In the genomic region with DNA sequence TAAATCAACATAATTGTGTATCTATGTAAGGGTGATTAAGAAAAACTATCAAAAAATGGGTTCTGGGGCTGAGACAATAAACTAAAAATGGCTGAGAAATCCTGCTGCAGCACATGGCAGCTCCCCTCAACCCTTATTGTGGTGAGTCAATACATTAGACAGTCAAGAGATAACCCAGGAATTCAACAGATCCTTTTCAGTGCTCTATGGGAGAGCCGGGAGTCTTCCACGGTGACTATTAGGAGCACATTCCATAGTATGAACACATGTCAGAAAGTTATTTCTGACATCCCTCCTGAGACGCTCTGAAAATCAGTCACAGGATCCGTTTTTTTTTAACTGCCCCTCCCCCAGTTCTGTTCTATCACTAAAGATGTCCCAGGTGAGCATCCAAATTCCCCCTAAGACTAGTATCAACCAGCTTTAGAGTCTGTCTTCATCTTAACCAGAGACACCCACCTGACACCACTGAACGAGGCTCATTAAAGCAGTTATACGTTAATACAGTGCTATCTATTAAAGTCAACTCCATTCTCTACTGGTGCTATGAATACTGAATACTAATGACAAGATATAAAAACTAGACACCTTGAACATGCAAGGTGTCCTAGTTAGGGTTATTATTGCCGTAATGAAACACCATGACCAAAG, we compare ENCODE assay signal across 27 mouse cellular contexts. TPM values are rescaled to one million over a fixed set of nuclear protein-coding genes. Genes with fewer than 3 reads are reported as not detected.
A peak's percentile ranks its signal among the peaks of the same experiment; 100 is the strongest.
DNase-seq lines count a peak whose midpoint lies in the region; ATAC-seq and TF ChIP-seq lines count a peak whose summit lies in the region.
"Had no signal": no experiment of that assay in that cellular context is flagged by ENCODE, and none has a peak within 500 bp of the region (broad histone marks: within the 10 kb centered on the region; RNA-seq: fewer than 3 reads in every experiment).

No protein-coding gene starts in this region.

- H3K9ac ChIP-seq in forebrain, embryonic 16.5 days (replicated peaks; ENCODE audit: low read depth, low read length), result no peak overlapping the region
- no peak overlapping the region for H3K9ac ChIP-seq in forebrain, embryonic 15.5 days (replicated peaks)
- no peak overlapping the region for H3K9ac ChIP-seq in heart, embryonic 13.5 days
- no peak overlapping the region for H3K9ac ChIP-seq in kidney, embryonic 14.5 days (ENCODE audit: low read depth, low read length)
- no peak overlapping the region for H3K9ac ChIP-seq in CH12.LX (ENCODE audit: insufficient read depth, low read depth)
- H3K9ac ChIP-seq: forebrain, embryonic 12.5 days; limb, embryonic 13.5 days; lung, embryonic 15.5 days; midbrain, embryonic 15.5 days; neural tube, embryonic 15.5 days had no signal

- no peak for TF ChIP-seq POLR2A in CH12.LX (IDR thresholded peaks at IDR 0.05; ENCODE audit: low read depth, low read length)

- TF ChIP-seq EP300 in CH12.LX (IDR thresholded peaks at IDR 0.05; ENCODE audit: low read length), result no peak

- dilution Hi-C loops in CH12.LX (cut with MboI; ENCODE audit: extremely low pct_ligation_motif_present, extremely low pct_unique_long_range_greater_than_20kb, low sequenced_read_pairs), result no loop called here

- H3K4me2 ChIP-seq in forebrain, embryonic 16.5 days (ENCODE audit: low read length), result no peak overlapping the region
- no peak overlapping the region for H3K4me2 ChIP-seq in forebrain, embryonic 15.5 days (replicated peaks)
- H3K4me2 ChIP-seq in heart, embryonic 13.5 days, result peak overlapping the region; percentile 11; the same call in 1 of the 2 replicates
- H3K4me2 ChIP-seq in kidney, embryonic 14.5 days (replicated peaks; ENCODE audit: low read depth, low read length), result no peak overlapping the region
- no peak overlapping the region for H3K4me2 ChIP-seq in CH12.LX (ENCODE audit: insufficient read depth, low read depth, poor library complexity, severe bottlenecking)
- H3K4me2 ChIP-seq: forebrain, embryonic 12.5 days; limb, embryonic 13.5 days; liver, embryonic 11.5 days; lung, embryonic 15.5 days; midbrain, embryonic 15.5 days; neural tube, embryonic 15.5 days had no signal

- H3K36me3 ChIP-seq in forebrain, embryonic 16.5 days (ENCODE audit: control insufficient read depth, insufficient read depth), result peaks cover 25% of the 10 kb centered on the region
- H3K36me3 ChIP-seq in forebrain, embryonic 15.5 days, result peaks cover 33% of the 10 kb centered on the region
- peaks cover 44% of the 10 kb centered on the region for H3K36me3 ChIP-seq in heart, embryonic 13.5 days
- peaks cover 39% of the 10 kb centered on the region for H3K36me3 ChIP-seq in kidney, embryonic 14.5 days (ENCODE audit: control insufficient read depth, insufficient read depth, low read length)
- peaks cover 30 to 64% of the 10 kb centered on the region in 2 experiments for H3K36me3 ChIP-seq in CH12.LX (replicated peaks in 1 of 2; ENCODE audit: control insufficient read depth in 1 of 2, insufficient read depth in 1 of 2, low read length in 1 of 2)

- no peak for DNase-seq in heart, adult 9 months (ENCODE audit: low spot score in 2 of 2)
- DNase-seq in kidney, postnatal 10 days, result no peak
- no peak for DNase-seq in CH12.LX (ENCODE audit: extremely low read depth)
- DNase-seq: adrenal gland, postnatal 25 days; cerebellum, adult 11-12 months; cerebellum, adult 9-11 months; embryo, embryonic 11 days; gastrocnemius, adult 2 months; gastrocnemius, postnatal 36 days; kidney, postnatal 14 days; retina, postnatal 1 day; right cerebral cortex, postnatal 14 days; thymus, postnatal 4 days had no signal

- peak; percentile 63 for ATAC-seq in forebrain, embryonic 16.5 days
- no peak for ATAC-seq in forebrain, embryonic 15.5 days (replicated peaks)
- no peak for ATAC-seq in heart, embryonic 13.5 days (ENCODE audit: extremely low read depth, insufficient number of reproducible peaks, low FRiP score, low TSS enrichment)
- ATAC-seq in kidney, embryonic 14.5 days (ENCODE audit: low FRiP score, low TSS enrichment), result no peak
- ATAC-seq: hindbrain, embryonic 16.5 days; midbrain, embryonic 15.5 days had no signal

- no peaks in the 10 kb centered on the region for H3K9me3 ChIP-seq in forebrain, embryonic 16.5 days (ENCODE audit: control insufficient read depth, low read length)
- no peaks in the 10 kb centered on the region for H3K9me3 ChIP-seq in forebrain, embryonic 15.5 days
- no peaks in the 10 kb centered on the region for H3K9me3 ChIP-seq in heart, embryonic 13.5 days
- H3K9me3 ChIP-seq in kidney, embryonic 14.5 days (ENCODE audit: control insufficient read depth, low read length), result no peaks in the 10 kb centered on the region
- H3K9me3 ChIP-seq in CH12.LX (replicated peaks; ENCODE audit: low read length), result no peaks in the 10 kb centered on the region
- H3K9me3 ChIP-seq: forebrain, embryonic 12.5 days; limb, embryonic 13.5 days; lung, embryonic 15.5 days; midbrain, embryonic 10.5 days; midbrain, embryonic 15.5 days; neural tube, embryonic 15.5 days had no signal

- H3K27ac ChIP-seq in forebrain, embryonic 16.5 days (ENCODE audit: low read length), result no peak overlapping the region
- H3K27ac ChIP-seq in forebrain, embryonic 15.5 days (replicated peaks), result no peak overlapping the region
- peak overlapping the region; percentile 77 for H3K27ac ChIP-seq in heart, embryonic 13.5 days (replicated peaks)
- peak overlapping the region; percentile 24; the same call in 1 of the 2 replicates for H3K27ac ChIP-seq in kidney, embryonic 14.5 days (ENCODE audit: low read depth, low read length)
- no peak overlapping the region for H3K27ac ChIP-seq in CH12.LX (ENCODE audit: insufficient read depth, low read depth)
- H3K27ac ChIP-seq: forebrain, embryonic 12.5 days; gastrocnemius, adult 2 months; left cerebral cortex, adult 2 months; limb, embryonic 13.5 days; lung, embryonic 15.5 days; midbrain, embryonic 10.5 days; midbrain, embryonic 15.5 days; neural tube, embryonic 15.5 days had no signal

- in situ Hi-C loops in CH12.LX (cut with MboI; ENCODE audit: low pct_ligation_motif_present, low pct_unique_long_range_greater_than_20kb, low sequenced_read_pairs), result no loop called here

- WGBS in forebrain, embryonic 16.5 days, result 87% methylated on average over 7 of the region's 7 CpGs
- WGBS in forebrain, embryonic 15.5 days, result 88% methylated on average over 7 of the region's 7 CpGs
- 41% methylated on average over 7 of the region's 7 CpGs for WGBS in heart, embryonic 13.5 days
- WGBS in kidney, embryonic 14.5 days, result 83% methylated on average over 7 of the region's 7 CpGs

- no peak for TF ChIP-seq RAD21 in CH12.LX (IDR thresholded peaks at IDR 0.05; ENCODE audit: low read depth, low read length)

- TF ChIP-seq CTCF in CH12.LX (conservative IDR thresholded peaks at IDR 0.05 in 1 of 2, IDR thresholded peaks at IDR 0.05 in 1 of 2; ENCODE audit: low read depth in 2 of 2, low read length in 2 of 2), result no peak

- H3K4me1 ChIP-seq in forebrain, embryonic 16.5 days (replicated peaks; ENCODE audit: control insufficient read depth, insufficient read depth, low read length), result peaks cover 9% of the 10 kb centered on the region
- H3K4me1 ChIP-seq in forebrain, embryonic 15.5 days, result peaks cover 24% of the 10 kb centered on the region
- peaks cover 52% of the 10 kb centered on the region for H3K4me1 ChIP-seq in heart, embryonic 13.5 days
- peaks cover 5% of the 10 kb centered on the region; the same call in 1 of the 2 replicates for H3K4me1 ChIP-seq in kidney, embryonic 14.5 days (ENCODE audit: control insufficient read depth, insufficient read depth, low read length)
- H3K4me1 ChIP-seq in CH12.LX (ENCODE audit: control insufficient read depth in 1 of 2, insufficient read depth in 2 of 2), result peaks cover 3 to 61% of the 10 kb centered on the region in 2 experiments; a peak in 3 of 4 replicates

- H3K27me3 ChIP-seq in forebrain, embryonic 16.5 days (replicated peaks; ENCODE audit: control insufficient read depth, insufficient read depth, low read length), result no peaks in the 10 kb centered on the region
- no peaks in the 10 kb centered on the region for H3K27me3 ChIP-seq in forebrain, embryonic 15.5 days
- no peaks in the 10 kb centered on the region for H3K27me3 ChIP-seq in heart, embryonic 13.5 days (replicated peaks)
- no peaks in the 10 kb centered on the region for H3K27me3 ChIP-seq in kidney, embryonic 14.5 days (ENCODE audit: control insufficient read depth, insufficient read depth, low read length)
- H3K27me3 ChIP-seq in CH12.LX (replicated peaks), result no peaks in the 10 kb centered on the region
- H3K27me3 ChIP-seq: forebrain, embryonic 12.5 days; limb, embryonic 13.5 days; lung, embryonic 15.5 days; midbrain, embryonic 15.5 days; neural tube, embryonic 15.5 days had no signal

- peaks cover 9% of the 10 kb centered on the region for H3K79me2 ChIP-seq in CH12.LX (replicated peaks; ENCODE audit: control insufficient read depth, extremely low read depth, insufficient read depth, poor library complexity, severe bottlenecking)

- H3K4me3 ChIP-seq in forebrain, embryonic 16.5 days (replicated peaks; ENCODE audit: low read length), result no peak overlapping the region
- no peak overlapping the region for H3K4me3 ChIP-seq in forebrain, embryonic 15.5 days
- no peak overlapping the region for H3K4me3 ChIP-seq in heart, embryonic 13.5 days
- no peak overlapping the region for H3K4me3 ChIP-seq in kidney, embryonic 14.5 days (ENCODE audit: low read length)
- H3K4me3 ChIP-seq in CH12.LX (replicated peaks in 1 of 3; ENCODE audit: low read depth in 2 of 3, low read length in 2 of 3, poor library complexity in 1 of 3), result no peak overlapping the region
- H3K4me3 ChIP-seq: erythroblast, embryonic 14.5 days; forebrain, embryonic 12.5 days; gastrocnemius, adult 2 months; left cerebral cortex, adult 2 months; limb, embryonic 13.5 days; lung, embryonic 15.5 days; midbrain, embryonic 10.5 days; midbrain, embryonic 15.5 days; neural tube, embryonic 15.5 days had no signal

TF ChIP-seq in CH12.LX, 34 proteins besides CTCF, POLR2A, EP300 and RAD21:
- TF ChIP-seq USF2 (conservative IDR thresholded peaks at IDR 0.05; ENCODE audit: low read depth, low read length) (no peak), ZNF384 (IDR thresholded peaks at IDR 0.05; ENCODE audit: low read depth, low read length) (peak; percentile 39)

RNA-seq across cellular contexts. Expression of gene Slc35b4, which starts 5.9 kb away (rescaled TPM):
- polyA plus RNA-seq in forebrain, embryonic 16.5 days (2015; fragmentation: Nextera tagmentation; extraction: Ambion mirVana), result 49.0 and 52.7 TPM in 2 replicates
- 47.5 and 48.8 TPM in 2 replicates for polyA plus RNA-seq in forebrain, embryonic 15.5 days (2015; fragmentation: Nextera tagmentation; extraction: Ambion mirVana)
- 35.8 and 36.3 TPM in 2 replicates for polyA plus RNA-seq in heart, embryonic 13.5 days (2015; fragmentation: Nextera tagmentation; extraction: Ambion mirVana)
- polyA plus RNA-seq in kidney, embryonic 14.5 days (2014; fragmentation: Nextera tagmentation; extraction: Ambion mirVana), result 28.4 and 64.8 TPM in 2 replicates
- total RNA-seq in CH12.LX (2012; rRNA removed) (14.9 and 16.9 TPM in 2 replicates), CH12.LX (2014; rRNA removed) (14.1 and 19.8 TPM in 2 replicates)
- polyA plus RNA-seq in CH12.LX (2012; ENCODE audit: insufficient read length, low read depth), result 30.7 and 34.8 TPM in 2 replicates

Comparison
In these comparisons a context has a peak if more than half of its experiments do, and no peak if none do; other contexts are left out.
1. H3K27ac ChIP-seq: peak in heart, embryonic 13.5 days (single experiment) and kidney, embryonic 14.5 days (single experiment); none in forebrain, embryonic 16.5 days (single experiment), forebrain, embryonic 15.5 days (single experiment) and CH12.LX (single experiment).